Mouse (Mus musculus): ENCODE measurements around the gene Stk17b. TPM values are rescaled to one million over a fixed set of nuclear protein-coding genes. Genes with fewer than 3 reads are reported as not detected.

Stk17b gene
- 12.8 and 14.6 TPM in 2 replicates for polyA plus RNA-seq (2015; fragmentation: Nextera tagmentation; extraction: Ambion mirVana)

DNA sequence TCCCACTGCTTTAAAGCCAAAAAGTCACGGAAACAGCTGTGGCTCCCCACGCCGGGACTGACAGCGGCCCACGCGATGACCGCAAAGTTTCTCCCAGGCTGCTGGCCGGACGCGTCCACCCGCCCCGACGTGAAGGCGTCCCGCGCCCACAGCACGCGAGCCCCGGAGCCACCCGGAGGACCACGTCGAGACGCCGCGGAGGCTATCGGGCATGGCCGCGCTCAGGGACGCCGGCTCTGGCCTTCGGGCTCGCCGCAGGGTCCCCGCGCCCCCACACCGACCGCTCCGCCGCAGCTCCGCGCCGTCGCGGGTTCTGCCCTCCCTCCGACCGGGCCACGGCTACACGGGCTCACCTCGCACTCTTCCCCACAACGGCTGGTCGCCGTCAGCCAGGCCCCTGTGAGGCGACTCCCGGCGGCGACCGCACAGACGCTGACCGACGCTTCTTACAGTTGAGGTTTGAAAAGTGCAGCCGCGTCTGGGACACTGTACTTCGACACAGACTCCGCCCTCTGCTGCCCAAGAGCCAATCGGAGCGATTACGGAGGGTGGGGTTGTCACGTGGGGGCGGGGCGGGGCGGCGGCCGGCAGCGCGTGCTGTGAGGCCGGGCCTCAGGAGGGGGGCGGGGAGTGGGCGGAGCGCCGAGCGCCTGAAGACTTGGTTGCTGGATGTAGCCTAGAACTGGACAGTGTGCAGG, at the start of gene Stk17b:
Gene Stk17b, minus strand, starts transcription at position 504 of the 698 bp plus-strand sequence.
- under 1% methylated on average over 69 of the region's 81 CpGs for WGBS
- ATAC-seq (ENCODE audit: low FRiP score, low TSS enrichment): peak; percentile 99
- peak within 1 kb of the TSS; percentile 97 for H3K4me3 ChIP-seq (ENCODE audit: low read depth, low read length)
- peak within 1 kb of the TSS; percentile 93 for H3K9ac ChIP-seq (ENCODE audit: low read length)
- peak within 1 kb of the TSS; percentile 77 for H3K4me2 ChIP-seq (replicated peaks; ENCODE audit: low read depth)
- TF ChIP-seq CTCF (IDR thresholded peaks at IDR 0.05; ENCODE audit: low read depth) (peak; percentile 21; the same call in 1 of the 2 replicates), EP300 (optimal IDR thresholded peaks at IDR 0.05) (no peak)
- H3K9me3 ChIP-seq (ENCODE audit: control insufficient read depth, low read length): no peaks in the 10 kb centered on the region
- DNase-seq (ENCODE audit: low spot score): peak; percentile 97
- H3K27ac ChIP-seq (replicated peaks): peak within 1 kb of the TSS; percentile 93
- H3K27me3 ChIP-seq (ENCODE audit: control insufficient read depth, insufficient read depth, low read length): no peaks in the 10 kb centered on the region
- H3K4me1 ChIP-seq (replicated peaks; ENCODE audit: control insufficient read depth, insufficient read depth): no peaks in the 10 kb centered on the region
- no peaks in the 10 kb centered on the region for H3K36me3 ChIP-seq (ENCODE audit: control insufficient read depth, insufficient read depth, low read length)

DNA sequence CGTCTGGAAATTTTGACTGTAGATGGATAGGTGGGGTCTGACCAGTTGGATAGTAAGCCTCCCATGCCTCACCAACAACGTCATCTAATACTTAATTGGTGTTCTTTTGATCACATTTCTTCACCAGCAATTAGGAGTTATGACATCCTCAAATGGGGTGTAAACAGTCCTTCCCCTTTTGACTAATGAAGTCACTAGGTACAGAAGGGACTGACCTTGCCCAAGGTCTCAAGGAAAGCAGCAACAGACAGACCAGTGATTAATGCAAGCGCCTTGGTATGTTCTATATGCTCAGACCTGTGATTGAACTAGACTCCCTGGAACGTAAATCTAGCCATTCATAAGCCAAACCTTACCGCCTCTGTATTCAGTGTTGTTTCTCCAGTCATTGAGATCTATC, 45.3 kb upstream of the Stk17b start:
- DNase-seq (ENCODE audit: low spot score): no peak
- H3K4me2 ChIP-seq (replicated peaks; ENCODE audit: low read depth): no peak overlapping the region
- H3K36me3 ChIP-seq (ENCODE audit: control insufficient read depth, insufficient read depth, low read length): no peaks in the 10 kb centered on the region
- ATAC-seq (ENCODE audit: low FRiP score, low TSS enrichment): no peak
- no peaks in the 10 kb centered on the region for H3K4me1 ChIP-seq (replicated peaks; ENCODE audit: control insufficient read depth, insufficient read depth)
- H3K9ac ChIP-seq (ENCODE audit: low read length): no peak overlapping the region
- no peak overlapping the region for H3K27ac ChIP-seq (replicated peaks)
- H3K27me3 ChIP-seq (ENCODE audit: control insufficient read depth, insufficient read depth, low read length): no peaks in the 10 kb centered on the region
- 77% methylated on average over 5 of the region's 5 CpGs for WGBS
- H3K9me3 ChIP-seq (ENCODE audit: control insufficient read depth, low read length): no peaks in the 10 kb centered on the region
- TF ChIP-seq EP300 (optimal IDR thresholded peaks at IDR 0.05) (no peak), CTCF (IDR thresholded peaks at IDR 0.05; ENCODE audit: low read depth) (no peak)
- no peak overlapping the region for H3K4me3 ChIP-seq (ENCODE audit: low read depth, low read length)

DNA sequence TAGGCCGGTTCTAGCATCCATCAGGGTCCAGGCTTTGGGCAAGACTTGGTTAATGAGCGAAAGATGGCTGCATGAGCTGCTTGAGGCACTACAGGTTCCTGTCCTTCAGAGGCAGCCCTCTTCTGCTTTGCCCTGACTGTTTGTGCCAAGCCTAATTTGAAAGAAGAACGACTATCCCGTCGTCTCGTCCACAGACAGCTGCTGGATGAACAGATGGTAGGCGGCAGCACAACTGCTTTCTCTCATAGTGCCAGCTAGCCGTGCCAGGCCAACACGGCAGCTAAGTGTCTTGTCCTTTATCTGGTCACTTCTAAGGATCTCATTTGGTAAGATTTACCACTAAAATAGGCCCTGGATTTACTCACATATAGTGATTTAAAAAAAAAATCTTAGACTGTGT, 44.1 kb upstream of the Stk17b start:
- no peak for TF ChIP-seq CTCF (IDR thresholded peaks at IDR 0.05; ENCODE audit: low read depth)
- TF ChIP-seq EP300 (optimal IDR thresholded peaks at IDR 0.05): no peak
- Histone ChIP-seq H3K4me2 (replicated peaks; ENCODE audit: low read depth) (no peak overlapping the region), H3K27ac (replicated peaks) (no peak overlapping the region), H3K4me1 (replicated peaks; ENCODE audit: control insufficient read depth, insufficient read depth) (no peaks in the 10 kb centered on the region), H3K4me3 (ENCODE audit: low read depth, low read length) (no peak overlapping the region), H3K9ac (ENCODE audit: low read length) (no peak overlapping the region), H3K36me3 (ENCODE audit: control insufficient read depth, insufficient read depth, low read length) (no peaks in the 10 kb centered on the region), H3K27me3 (ENCODE audit: control insufficient read depth, insufficient read depth, low read length) (no peaks in the 10 kb centered on the region), H3K9me3 (ENCODE audit: control insufficient read depth, low read length) (no peaks in the 10 kb centered on the region)
- no peak for ATAC-seq (ENCODE audit: low FRiP score, low TSS enrichment)
- no peak for DNase-seq (ENCODE audit: low spot score)
- 77% methylated on average over 9 of the region's 9 CpGs for WGBS

DNA sequence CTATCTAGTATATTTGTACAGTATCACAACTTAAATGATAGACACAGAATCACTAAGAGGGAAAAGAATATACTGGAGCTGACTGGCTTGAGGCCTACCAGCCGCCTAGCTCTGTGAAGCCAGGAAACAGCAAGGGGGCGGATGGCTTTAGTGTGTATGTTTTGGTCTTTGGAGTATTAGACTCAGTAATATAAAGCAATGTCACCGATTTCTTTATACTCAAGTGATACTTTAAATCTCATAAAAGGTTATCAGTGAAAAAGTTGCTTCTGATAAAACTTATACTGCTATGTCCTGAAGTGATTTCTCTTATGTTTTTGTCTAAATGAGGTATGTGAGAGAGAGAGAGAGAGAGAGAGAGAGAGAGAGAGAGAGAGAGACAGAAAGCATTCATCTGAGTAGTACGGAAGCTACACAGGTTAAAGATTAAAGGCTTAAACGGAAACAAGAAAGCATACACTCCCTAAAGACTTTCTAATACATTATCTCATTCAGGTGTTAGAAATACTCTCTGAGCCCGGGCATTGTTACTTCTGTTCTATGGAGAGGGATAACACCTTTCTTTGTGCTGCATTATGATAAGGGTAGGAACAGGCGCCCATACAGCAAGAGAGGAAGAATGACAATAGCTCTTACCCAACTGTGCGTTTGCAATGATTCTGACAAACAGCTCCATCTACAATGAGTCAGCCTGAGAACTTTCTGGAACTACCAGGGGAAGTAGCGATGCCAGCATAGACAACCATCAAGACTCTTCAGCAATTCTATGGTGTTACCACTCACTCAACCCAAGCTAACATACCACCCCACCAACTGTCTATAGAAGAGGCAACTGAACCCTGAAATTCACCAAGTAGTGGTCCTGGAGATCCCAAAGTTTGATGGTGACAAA, 39.7 kb upstream of the Stk17b start:
- ATAC-seq (ENCODE audit: low FRiP score, low TSS enrichment): no peak
- WGBS: 77% methylated on average over 9 of the region's 9 CpGs
- H3K4me3 ChIP-seq (ENCODE audit: low read depth, low read length): no peak overlapping the region
- TF ChIP-seq CTCF (IDR thresholded peaks at IDR 0.05; ENCODE audit: low read depth) (no peak), EP300 (optimal IDR thresholded peaks at IDR 0.05) (no peak)
- no peaks in the 10 kb centered on the region for H3K27me3 ChIP-seq (ENCODE audit: control insufficient read depth, insufficient read depth, low read length)
- H3K27ac ChIP-seq (replicated peaks): no peak overlapping the region
- no peak overlapping the region for H3K4me2 ChIP-seq (replicated peaks; ENCODE audit: low read depth)
- no peak overlapping the region for H3K9ac ChIP-seq (ENCODE audit: low read length)
- no peak for DNase-seq (ENCODE audit: low spot score)
- no peaks in the 10 kb centered on the region for H3K4me1 ChIP-seq (replicated peaks; ENCODE audit: control insufficient read depth, insufficient read depth)
- no peaks in the 10 kb centered on the region for H3K9me3 ChIP-seq (ENCODE audit: control insufficient read depth, low read length)
- no peaks in the 10 kb centered on the region for H3K36me3 ChIP-seq (ENCODE audit: control insufficient read depth, insufficient read depth, low read length)

DNA sequence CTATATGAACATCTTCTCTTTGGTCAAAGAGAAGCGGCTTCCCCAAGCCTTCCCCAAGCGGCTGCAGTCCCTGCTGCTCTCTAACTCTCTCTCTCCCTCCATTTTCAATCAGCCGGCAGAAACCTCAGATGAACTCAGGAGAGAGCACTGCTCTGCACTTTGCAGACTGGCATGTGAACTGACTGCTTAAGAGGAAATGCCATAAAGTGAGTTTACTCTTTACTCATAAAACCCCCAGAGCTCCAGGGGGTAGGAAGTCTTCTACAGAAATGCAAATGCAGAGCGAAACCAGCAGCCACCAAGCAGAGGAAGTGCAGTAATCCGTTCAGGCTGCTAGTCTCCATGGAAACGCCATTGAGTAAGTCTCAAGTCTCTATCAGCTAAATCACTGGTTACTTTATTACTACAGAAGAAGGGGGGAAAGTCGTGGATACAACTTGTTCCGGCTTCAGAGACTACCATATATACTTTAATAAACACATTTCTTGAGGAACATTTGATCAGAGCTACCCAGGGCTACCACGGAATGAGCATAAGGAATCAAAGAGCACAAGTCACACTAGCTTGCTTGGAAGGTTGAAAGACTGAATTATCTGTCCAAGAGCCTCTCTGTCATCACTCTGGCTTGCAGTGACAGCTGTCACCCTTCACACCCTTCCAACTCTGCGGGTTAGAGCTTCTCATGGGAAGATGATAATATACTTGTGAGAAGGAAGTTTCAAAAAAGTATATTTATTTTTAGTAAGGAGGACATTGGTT, 38.8 kb upstream of the Stk17b start:
- peak overlapping the region; percentile 32; the same call in 1 of the 2 replicates for H3K4me2 ChIP-seq (replicated peaks; ENCODE audit: low read depth)
- peak; percentile 61; the same call in 1 of the 2 replicates for ATAC-seq (ENCODE audit: low FRiP score, low TSS enrichment)
- no peaks in the 10 kb centered on the region for H3K27me3 ChIP-seq (ENCODE audit: control insufficient read depth, insufficient read depth, low read length)
- H3K9ac ChIP-seq (ENCODE audit: low read length): no peak overlapping the region
- H3K27ac ChIP-seq (replicated peaks): no peak overlapping the region; the same call in 1 of the 2 replicates
- no peaks in the 10 kb centered on the region for H3K9me3 ChIP-seq (ENCODE audit: control insufficient read depth, low read length)
- H3K4me1 ChIP-seq (replicated peaks; ENCODE audit: control insufficient read depth, insufficient read depth): no peaks in the 10 kb centered on the region
- WGBS: 12% methylated on average over 10 of the region's 10 CpGs
- DNase-seq (ENCODE audit: low spot score): no peak
- H3K4me3 ChIP-seq (ENCODE audit: low read depth, low read length): peak overlapping the region; percentile 12; the same call in 1 of the 2 replicates
- no peaks in the 10 kb centered on the region for H3K36me3 ChIP-seq (ENCODE audit: control insufficient read depth, insufficient read depth, low read length)
- TF ChIP-seq CTCF (IDR thresholded peaks at IDR 0.05; ENCODE audit: low read depth) (no peak), EP300 (optimal IDR thresholded peaks at IDR 0.05) (no peak)
